Mouse (Mus musculus) myocyte (in vitro differentiated cells): ENCODE measurements around the gene 8030411F24Rik. TPM values are rescaled to one million over a fixed set of nuclear protein-coding genes. Genes with fewer than 3 reads are reported as not detected.
"Not testable (repeated sequence)": the region's sequence is repeated elsewhere in the genome, so short reads cannot be mapped to it uniquely, and the experiment has no call there.

Source experiments
- H3K27me3 ChIP-seq: one replicate; pipeline ENCODE4 v1.6.1; 2011; ENCODE audit not compliant: control insufficient read depth, insufficient read depth, insufficient read length
- H3K36me3 ChIP-seq: one replicate; pipeline ENCODE4 v1.6.1; 2011; ENCODE audit not compliant: control insufficient read depth, insufficient read depth
- H3K4me2 ChIP-seq: one replicate; pipeline ENCODE4 v1.6.1; 2011; ENCODE audit warnings: low read depth, control low read depth
- H3K4me3 ChIP-seq: one replicate; pipeline ENCODE4 v1.5.1; 2011; ENCODE audit warnings: mild to moderate bottlenecking, control low read depth, moderate library complexity
- H3K79me2 ChIP-seq: one replicate; pipeline ENCODE4 v1.6.1; 2011; ENCODE audit not compliant: control insufficient read depth, insufficient read depth
- H3ac ChIP-seq: one replicate; pipeline ENCODE4 v1.6.1; 2011; ENCODE audit not compliant: control insufficient read depth, insufficient read length
- CEBPB ChIP-seq: IDR thresholded peaks from 2 replicates; pipeline ENCODE4 v1.6.1; 2011; ENCODE audit warnings: mild to moderate bottlenecking, moderate library complexity; ENCODE audit not compliant: poor library complexity, insufficient read depth, severe bottlenecking
- E2F4 ChIP-seq: IDR thresholded peaks from one replicate; pipeline ENCODE4 v1.6.1; 2011; ENCODE audit warnings: mild to moderate bottlenecking, control low read depth, moderate library complexity; ENCODE audit not compliant: insufficient read depth
- MAX ChIP-seq: IDR thresholded peaks from one replicate; pipeline ENCODE4 v1.6.1; 2011; ENCODE audit warnings: low read depth, mild to moderate bottlenecking, control low read depth
- MYOD1 ChIP-seq, 3 experiments: IDR thresholded peaks; one replicate each; pipeline ENCODE4 v1.6.1; 2011; ENCODE audit warnings: control low read depth in 2 of 3, low read depth in 2 of 3, mild to moderate bottlenecking in 2 of 3, moderate library complexity in 1 of 3; ENCODE audit not compliant: insufficient read length in 2 of 3, control insufficient read depth in 1 of 3
- MYOG ChIP-seq, 3 experiments: IDR thresholded peaks; one replicate each; pipeline ENCODE4 v1.6.1; 2011; ENCODE audit warnings: control low read depth in 2 of 3, low read depth in 2 of 3, mild to moderate bottlenecking in 2 of 3; ENCODE audit not compliant: insufficient read length in 2 of 3, control insufficient read depth in 1 of 3, insufficient read depth in 1 of 3
- POLR2A ChIP-seq: IDR thresholded peaks from one replicate; pipeline ENCODE4 v1.6.1; 2011; ENCODE audit warnings: low read depth, mild to moderate bottlenecking, control low read depth, moderate library complexity; ENCODE audit not compliant: insufficient read length
- POLR2AphosphoS2 ChIP-seq: IDR thresholded peaks from one replicate; pipeline ENCODE4 v1.6.1; 2011; ENCODE audit warnings: low read depth, control low read depth; ENCODE audit not compliant: insufficient read length
- REST ChIP-seq: IDR thresholded peaks from one replicate; pipeline ENCODE4 v1.6.1; 2011; ENCODE audit warnings: mild to moderate bottlenecking, control low read depth, moderate library complexity; ENCODE audit not compliant: insufficient read depth, insufficient read length
- SRF ChIP-seq: IDR thresholded peaks from one replicate; pipeline ENCODE4 v1.6.1; 2011; ENCODE audit warnings: low read depth; ENCODE audit not compliant: control insufficient read depth, insufficient read length
- TCF12 ChIP-seq: IDR thresholded peaks from one replicate; pipeline ENCODE4 v1.6.1; 2011; ENCODE audit warnings: mild to moderate bottlenecking, control low read depth; ENCODE audit not compliant: poor library complexity, insufficient read depth, severe bottlenecking
- TCF3 ChIP-seq: IDR thresholded peaks from one replicate; pipeline ENCODE4 v1.6.1; 2011; ENCODE audit warnings: low read depth, control low read depth; ENCODE audit not compliant: insufficient read length
- USF1 ChIP-seq: IDR thresholded peaks from one replicate; pipeline ENCODE4 v1.6.1; 2011; ENCODE audit warnings: low read depth, mild to moderate bottlenecking, control low read depth, moderate library complexity
- polyA plus RNA-seq: library from polyadenylated mRNA; unstranded; fragments of >200 nt; fragmentation: generic; extraction: Trizol; gene quantifications from one replicate; pipeline ENCODE4 v1.2.1, GENCODE M21; 2012; ENCODE audit warnings: missing spikeins

8030411F24Rik gene
- polyA plus RNA-seq, 1 experiment: not detected

GRCm38 (mm10) chr2:148751893-148752813, 29.7 kb upstream of the 8030411F24Rik start:
- Histone ChIP-seq H3K4me2 (peak overlapping the region; percentile 76), H3K27me3 (no peaks in the 10 kb centered on the region), H3K79me2 (no peaks in the 10 kb centered on the region), H3K36me3 (no peaks in the 10 kb centered on the region), H3K4me3 (peak overlapping the region; percentile 9), H3ac (no peak overlapping the region)
- TF ChIP-seq POLR2A (no peak), POLR2AphosphoS2 (no peak), MYOD1 (IDR thresholded peaks at IDR 0.05; ENCODE audit: control insufficient read depth in 1 of 3, insufficient read length in 2 of 3, low read depth in 2 of 3) (no peak), CEBPB (no peak), TCF3 (no peak), TCF12 (no peak), SRF (no peak), MAX (no peak), REST (no peak)

GRCm38 (mm10) chr2:148754310-148754846, 27.4 kb upstream of the 8030411F24Rik start:
- H3K27me3 ChIP-seq: no peaks in the 10 kb centered on the region
- H3K36me3 ChIP-seq: no peaks in the 10 kb centered on the region
- H3K4me2 ChIP-seq: peak overlapping the region; percentile 42
- H3K79me2 ChIP-seq: no peaks in the 10 kb centered on the region
- no peak overlapping the region for H3ac ChIP-seq
- H3K4me3 ChIP-seq: no peak overlapping the region
- TF ChIP-seq MYOD1 (IDR thresholded peaks at IDR 0.05; ENCODE audit: control insufficient read depth in 1 of 3, insufficient read length in 2 of 3, low read depth in 2 of 3) (peak; percentile 55 to 68 (median 63)), SRF (no peak)

GRCm38 (mm10) chr2:148763648-148764388, 18.0 kb upstream of the 8030411F24Rik start:
- no peak overlapping the region for H3K4me3 ChIP-seq
- TF ChIP-seq TCF12 (no peak), POLR2AphosphoS2 (no peak), E2F4 (no peak), REST (no peak), USF1 (no peak), CEBPB (no peak), TCF3 (no peak), MYOG (IDR thresholded peaks at IDR 0.05; ENCODE audit: control insufficient read depth in 1 of 3, insufficient read depth in 1 of 3, insufficient read length in 2 of 3, low read depth in 2 of 3) (no peak), MYOD1 (IDR thresholded peaks at IDR 0.05; ENCODE audit: control insufficient read depth in 1 of 3, insufficient read length in 2 of 3, low read depth in 2 of 3) (no peak), POLR2A (no peak), MAX (no peak)
- H3K79me2 ChIP-seq: no peaks in the 10 kb centered on the region
- H3ac ChIP-seq: no peak overlapping the region
- H3K27me3 ChIP-seq: no peaks in the 10 kb centered on the region
- no peaks in the 10 kb centered on the region for H3K36me3 ChIP-seq
- H3K4me2 ChIP-seq: no peak overlapping the region

GRCm38 (mm10) chr2:148771397-148771796, 10.4 kb upstream of the 8030411F24Rik start, which contains the start of gene Cst11:
Cst11 (minus strand) TSS chr2:148771497.
- H3K36me3 ChIP-seq, H3K4me2 ChIP-seq, H3K79me2 ChIP-seq, H3K4me3 ChIP-seq, H3K27me3 ChIP-seq, H3ac ChIP-seq: not testable (repeated sequence)

- Histone ChIP-seq H3K27me3 (no peaks in the 10 kb centered on the region), H3K4me3 (no peak within 1 kb of the TSS), H3ac (no peak within 1 kb of the TSS), H3K36me3 (no peaks in the 10 kb centered on the region), H3K79me2 (no peaks in the 10 kb centered on the region), H3K4me2 (no peak within 1 kb of the TSS)
- TF ChIP-seq MYOG (IDR thresholded peaks at IDR 0.05; ENCODE audit: control insufficient read depth in 1 of 3, insufficient read depth in 1 of 3, insufficient read length in 2 of 3, low read depth in 2 of 3) (no peak), MYOD1 (IDR thresholded peaks at IDR 0.05; ENCODE audit: control insufficient read depth in 1 of 3, insufficient read length in 2 of 3, low read depth in 2 of 3) (no peak), TCF12 (no peak), MAX (no peak), TCF3 (no peak), POLR2A (no peak), E2F4 (no peak), POLR2AphosphoS2 (no peak)
Measured at GRCm38 (mm10) chr2:148789142-148789541, 7.3 kb downstream of the 8030411F24Rik start, which contains the start of gene Cst12. Cst12 (plus strand) TSS chr2:148789361.
